Mouse (Mus musculus) urinary bladder, postnatal 36 days (tissue): Measurements from ENCODE around the gene Cd28.

Source experiments
- DNase-seq, 2 experiments: peaks; one replicate each; pipeline ENCODE4 v3.0.0; 2022; ENCODE audit warnings: low spot score in 2 of 2, mixed read lengths in 1 of 2

Cd28 gene

GRCm38 (mm10) chr1:60716567-60716966 lies at the start of gene Cd28:
Gene Cd28 (plus strand): TSS chr1:60716800.
- DNase-seq = no peak

DNA sequence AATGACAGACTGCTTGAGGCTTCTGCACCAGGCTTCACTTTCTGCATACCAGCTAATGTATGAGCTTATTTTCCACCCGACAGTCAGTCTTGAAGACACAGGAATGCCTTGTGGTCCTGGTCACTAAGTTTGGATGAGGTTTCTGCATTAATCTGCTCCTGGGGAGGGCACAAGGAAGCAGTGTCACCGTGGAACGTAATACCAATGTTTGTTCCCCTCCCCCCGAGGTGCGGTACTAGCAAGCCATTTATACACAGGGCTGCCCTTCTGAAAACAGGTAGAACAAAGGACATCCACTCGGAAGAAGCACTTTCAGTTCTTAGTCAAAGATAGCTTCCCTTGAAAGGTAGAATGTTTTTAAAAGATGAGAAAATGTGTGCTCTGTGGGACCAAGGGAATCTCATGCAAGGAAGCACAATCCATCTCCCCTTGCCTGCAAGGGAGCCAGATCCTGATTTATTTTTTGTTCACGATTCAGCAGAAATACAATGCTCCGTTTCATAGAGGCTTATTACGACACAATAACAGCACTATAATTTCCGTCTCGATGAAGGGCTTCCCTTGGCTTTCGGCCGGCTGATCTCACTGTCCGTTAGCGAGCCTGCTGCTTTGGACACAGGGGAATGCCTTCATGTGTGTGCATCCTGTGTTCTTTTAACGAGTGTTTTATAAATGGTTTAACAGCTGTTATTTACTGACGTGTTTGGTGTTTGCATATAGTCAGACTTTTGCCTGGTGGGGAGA lies 48.6 kb upstream of the Cd28 start:
- DNase-seq = peak in 1 of 2 experiments; percentile 32

GRCm38 (mm10) chr1:60669048-60669447 lies 47.6 kb upstream of the Cd28 start:
- DNase-seq = peak in 1 of 2 experiments; percentile 61

- DNase-seq = no peak
Observed at GRCm38 (mm10) chr1:60669664-60670063, 46.9 kb upstream of the Cd28 start.

- no peak for DNase-seq
Observed at GRCm38 (mm10) chr1:60670172-60670571, 46.4 kb upstream of the Cd28 start.

- no peak for DNase-seq
Observed at GRCm38 (mm10) chr1:60683766-60684165, 32.8 kb upstream of the Cd28 start.

DNA sequence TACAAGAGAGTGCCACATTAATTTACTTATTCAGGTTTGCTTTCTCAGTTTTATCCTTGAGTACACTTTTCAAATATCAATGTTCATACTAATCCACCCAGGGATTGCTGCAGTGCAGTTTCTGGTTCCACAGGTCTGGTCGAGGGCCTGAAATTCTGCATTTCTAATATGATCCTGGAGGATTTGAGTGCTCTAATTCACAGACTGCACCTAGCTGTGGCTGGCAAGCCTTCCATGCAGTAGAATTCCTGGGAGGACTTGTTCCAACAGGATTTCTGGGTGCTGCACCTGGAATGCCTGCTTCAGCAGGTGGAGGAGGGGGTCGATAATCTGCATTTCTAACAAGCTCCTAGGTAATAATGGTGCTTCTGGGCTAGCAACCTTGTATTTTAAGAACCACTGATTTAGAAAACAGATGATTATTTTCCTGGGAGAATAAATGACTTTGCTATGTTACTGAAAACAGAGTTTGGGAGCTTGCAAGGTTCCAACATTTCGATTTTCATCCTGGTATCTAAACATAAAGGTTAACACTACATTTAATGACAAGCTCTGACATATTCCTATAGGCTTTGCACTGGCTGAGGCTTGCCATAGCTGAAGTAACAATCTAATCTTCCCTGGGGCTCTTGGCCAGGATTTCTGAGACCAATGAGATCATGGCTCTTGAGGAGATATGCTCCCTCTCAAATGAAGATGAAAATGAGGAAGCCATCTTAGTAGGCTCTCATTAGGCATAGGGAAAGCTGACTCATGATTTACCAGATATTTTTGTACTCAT lies 20.3 kb upstream of the Cd28 start:
- DNase-seq = no peak

DNA sequence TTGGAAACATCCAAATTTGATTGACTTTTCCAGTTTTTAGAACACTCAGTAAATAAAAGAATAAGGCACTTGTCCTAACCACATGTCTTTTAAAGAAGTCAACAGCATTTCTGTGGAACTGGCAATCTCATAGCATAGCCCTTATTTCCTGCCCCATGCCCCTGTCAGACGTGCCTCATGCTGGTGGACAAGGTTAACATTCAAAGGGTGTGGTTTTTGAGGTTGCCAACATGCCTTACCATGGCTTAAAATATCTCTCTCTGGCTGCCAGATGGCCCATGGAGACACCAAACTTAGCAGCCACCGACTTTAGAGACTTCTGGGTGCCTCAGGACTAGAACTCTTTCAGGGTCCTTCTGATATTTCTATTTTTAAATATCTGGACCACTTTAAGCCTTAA lies 14.0 kb upstream of the Cd28 start:
- no peak for DNase-seq

DNA sequence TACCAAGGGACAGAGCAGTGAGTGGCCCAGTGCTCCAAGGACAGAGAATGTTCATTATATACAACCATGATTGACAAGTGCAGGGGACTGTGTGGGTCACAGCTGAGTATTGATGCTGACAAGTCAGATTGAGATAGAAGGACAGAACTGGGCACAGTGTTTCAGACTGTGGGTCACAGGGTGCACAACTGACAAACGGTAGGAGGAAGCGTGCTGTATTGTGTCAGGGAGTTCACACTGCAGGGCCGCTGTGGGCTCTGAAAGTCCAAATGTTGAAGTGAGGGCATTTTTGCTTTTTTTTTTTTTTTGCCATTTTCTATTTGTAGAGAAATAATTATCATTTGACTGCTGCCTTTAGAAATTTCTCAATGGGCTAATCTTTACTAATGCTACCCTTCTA lies 3.4 kb upstream of the Cd28 start:
- DNase-seq = no peak

- peak in 1 of 2 experiments; percentile 11 for DNase-seq
Observed at GRCm38 (mm10) chr1:60715651-60716196, 876 bp upstream of the Cd28 start.

DNA sequence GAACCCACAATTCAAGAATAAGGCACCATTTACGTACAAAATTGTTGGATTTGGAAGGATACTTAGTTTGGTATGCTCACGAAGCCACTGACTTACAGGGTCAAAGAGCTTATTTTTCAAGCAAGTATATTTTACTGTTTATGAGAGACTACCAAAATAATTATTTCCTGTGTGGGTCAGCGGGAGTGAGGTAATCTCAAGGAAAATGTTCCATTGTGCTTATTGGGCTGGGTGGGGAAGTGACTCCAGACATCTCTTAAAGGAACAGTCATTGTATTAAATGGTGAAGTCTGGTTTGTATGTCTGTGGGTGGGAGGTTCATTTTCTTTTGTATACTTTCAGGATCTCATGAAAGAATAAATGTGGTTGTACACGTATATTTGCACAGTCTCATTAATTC lies 2.0 kb downstream of the Cd28 start:
- DNase-seq = no peak

DNA sequence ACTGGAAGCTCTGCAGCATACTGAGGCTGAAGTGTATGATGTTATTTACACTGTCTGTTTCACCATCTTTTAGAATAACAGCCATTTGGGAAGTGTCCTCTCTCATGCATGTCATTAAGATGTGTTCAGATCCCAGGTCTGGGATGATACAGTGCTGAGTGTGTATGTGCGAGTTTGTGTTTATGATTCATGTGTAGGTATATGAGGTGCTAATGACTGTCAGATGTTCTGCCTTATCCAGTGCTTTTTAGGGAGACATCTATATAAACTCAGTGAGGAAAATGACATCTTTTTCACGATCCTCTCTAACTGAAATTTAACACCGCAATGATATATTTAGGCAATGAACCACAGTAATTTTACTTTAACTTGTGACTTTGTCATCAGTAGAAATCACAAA lies 7.0 kb downstream of the Cd28 start:
- DNase-seq = no peak

DNA sequence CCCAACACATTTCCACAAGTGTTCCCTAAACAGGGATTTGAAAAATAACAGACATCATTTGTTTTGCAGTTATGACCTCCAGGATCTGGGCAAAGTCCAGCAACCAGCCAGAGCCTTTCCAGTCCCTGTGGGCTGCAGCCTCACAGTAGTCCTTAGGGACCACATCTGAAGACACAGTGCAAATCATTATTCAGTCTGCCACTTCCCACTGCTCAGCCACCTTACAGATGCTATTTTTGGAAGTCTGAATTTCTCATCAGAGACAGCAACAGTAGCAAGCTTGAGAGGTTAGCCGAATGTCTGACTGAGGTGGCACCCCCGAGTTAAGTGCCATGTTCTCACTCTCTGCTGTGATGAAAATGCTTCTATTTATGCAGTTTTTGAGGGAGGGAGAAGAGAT lies 15.3 kb downstream of the Cd28 start:
- no peak for DNase-seq

- no peak for DNase-seq
Observed at GRCm38 (mm10) chr1:60735072-60735907, 18.7 kb downstream of the Cd28 start.

- no peak for DNase-seq
Observed at GRCm38 (mm10) chr1:60735908-60736280, 19.3 kb downstream of the Cd28 start.

DNA sequence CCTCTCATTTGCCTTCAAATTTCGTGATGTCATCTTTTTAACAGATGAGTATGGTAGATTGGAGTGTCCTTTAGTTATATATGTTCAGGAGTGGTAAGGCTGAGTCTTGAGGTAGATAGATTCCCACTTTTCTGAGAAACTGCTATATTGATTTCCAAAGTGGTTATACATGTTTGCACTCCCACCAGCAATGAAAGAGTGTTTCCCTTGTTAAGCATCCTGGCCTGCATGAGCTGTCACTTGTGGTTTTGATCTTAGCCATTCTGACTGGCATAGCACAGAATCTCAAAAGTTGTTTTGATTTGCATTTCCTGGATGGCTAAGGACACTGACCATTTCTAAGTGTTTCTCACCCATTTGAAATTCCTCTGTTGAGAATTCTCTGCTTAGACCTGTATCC lies 27.7 kb downstream of the Cd28 start:
- no peak for DNase-seq

- DNase-seq = no peak
Observed at GRCm38 (mm10) chr1:60745664-60746063, 29.1 kb downstream of the Cd28 start.

DNA sequence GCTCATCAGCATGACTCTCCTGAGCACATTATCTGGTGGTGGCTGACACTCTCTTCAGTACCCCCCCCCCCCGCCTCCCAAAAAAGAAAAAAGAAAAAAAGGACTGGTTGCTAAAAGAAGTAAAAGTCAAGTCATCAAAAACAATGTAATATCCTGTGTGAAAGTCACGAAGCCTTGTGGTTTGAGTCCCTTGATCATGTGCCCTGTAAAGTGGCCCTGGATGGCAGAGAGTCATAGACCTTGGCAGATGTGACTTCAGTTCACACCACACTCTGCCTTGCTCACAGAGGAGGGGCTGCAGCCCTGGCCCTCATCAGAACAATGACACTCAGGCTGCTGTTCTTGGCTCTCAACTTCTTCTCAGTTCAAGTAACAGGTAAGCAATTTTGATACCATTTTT lies 29.6 kb downstream of the Cd28 start:
- no peak for DNase-seq

DNA sequence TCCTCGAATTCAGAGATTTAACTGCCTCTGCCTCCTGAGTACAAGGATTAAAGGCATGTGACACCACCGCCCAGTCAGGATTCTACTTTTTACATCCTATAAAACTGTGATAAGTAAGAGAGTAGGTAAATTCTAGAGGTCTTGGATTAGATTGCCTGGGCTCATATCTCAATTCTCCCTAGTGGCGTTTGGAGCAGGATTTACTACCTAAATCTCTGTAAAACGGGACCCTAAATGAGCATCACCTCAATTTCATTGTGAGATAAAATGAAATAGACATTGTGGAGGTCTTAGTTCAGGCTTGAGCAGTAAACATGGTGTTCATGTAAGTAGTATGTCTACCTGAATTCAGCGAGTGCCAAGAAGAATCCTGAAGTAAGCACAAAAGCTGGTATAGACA lies 30.3 kb downstream of the Cd28 start:
- DNase-seq = no peak

- no peak for DNase-seq
Observed at GRCm38 (mm10) chr1:60748286-60748685, 31.7 kb downstream of the Cd28 start.

- DNase-seq = no peak
Observed at GRCm38 (mm10) chr1:60748936-60749335, 32.3 kb downstream of the Cd28 start.

DNA sequence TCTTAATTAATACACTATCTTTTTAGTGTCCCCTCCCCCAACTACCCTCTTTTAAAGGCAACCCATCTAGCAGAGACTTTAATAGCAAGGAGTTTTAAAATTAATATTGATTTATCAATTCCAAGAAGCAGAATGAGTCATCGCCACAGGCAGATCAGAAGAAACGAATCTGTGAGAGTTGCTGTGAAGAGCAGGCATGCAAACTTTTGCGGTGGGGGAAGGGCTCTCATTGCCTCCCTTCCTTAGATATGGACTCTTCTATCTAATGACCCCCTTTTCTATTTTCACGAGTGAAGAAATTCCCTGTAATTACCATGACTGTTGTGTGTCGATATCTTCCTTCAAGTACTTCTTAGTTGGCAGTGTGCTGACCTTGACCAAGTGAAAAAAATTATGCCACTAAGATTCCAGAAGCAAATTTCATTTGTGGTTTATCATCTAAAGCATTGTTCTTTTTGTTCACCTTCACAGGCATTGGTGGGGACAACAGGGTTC lies 32.8 kb downstream of the Cd28 start:
- no peak for DNase-seq
